Mouse (Mus musculus) adrenal gland, adult 8-10 months (tissue): Measurements from ENCODE around the gene Gjb4. TPM values are rescaled to one million over a fixed set of nuclear protein-coding genes. Genes with fewer than 3 reads are reported as not detected.
A peak's percentile ranks its signal among the peaks of the same experiment; 100 is the strongest.

ENCODE experiments used
- DNase-seq: peaks from one replicate; pipeline ENCODE4 v3.0.0; 2022
- total RNA-seq, 4 experiments: library from RNA; stranded (reverse); gene quantifications; 2 replicates each; pipeline ENCODE4 v1.2.4; 2022

Gjb4 gene
- total RNA-seq, 4 experiments from 2014 or later, result not detected

DNA sequence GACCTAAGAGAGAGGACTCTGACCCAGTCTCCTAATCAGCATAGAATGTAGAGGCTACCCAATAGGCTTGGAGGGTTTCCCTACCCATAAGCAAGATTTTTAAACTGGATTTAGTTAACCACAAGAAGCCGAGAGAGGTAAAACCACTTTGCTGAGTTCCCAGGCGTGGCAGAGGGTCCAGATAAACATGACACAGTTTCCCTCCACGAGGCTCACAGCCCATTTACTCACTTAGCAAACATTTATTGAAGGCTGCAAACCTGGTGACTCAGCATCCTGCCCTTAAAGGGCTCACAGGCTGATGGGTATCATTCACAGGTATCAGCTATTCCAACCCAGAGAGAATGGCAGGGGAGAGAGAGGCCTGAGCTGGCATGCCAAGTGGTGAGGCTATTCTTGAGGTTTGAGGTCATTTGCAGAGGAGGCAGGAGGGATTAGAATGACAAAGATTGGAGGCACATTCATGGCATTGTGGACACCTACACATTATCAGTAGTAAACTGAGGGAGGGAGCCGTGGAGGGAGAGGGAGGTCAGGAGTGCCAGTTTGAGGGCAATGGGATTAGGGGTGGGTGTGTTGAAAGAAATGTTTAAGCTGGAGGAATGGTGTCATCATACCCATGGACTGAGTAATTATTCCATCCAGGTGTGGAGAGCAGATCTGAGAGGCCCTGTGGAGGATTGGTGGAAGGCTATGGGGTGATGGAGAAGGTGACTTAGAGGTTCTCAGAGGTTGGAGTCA is 4.2 kb downstream of the Gjb4 start:
- DNase-seq, result no peak

DNA sequence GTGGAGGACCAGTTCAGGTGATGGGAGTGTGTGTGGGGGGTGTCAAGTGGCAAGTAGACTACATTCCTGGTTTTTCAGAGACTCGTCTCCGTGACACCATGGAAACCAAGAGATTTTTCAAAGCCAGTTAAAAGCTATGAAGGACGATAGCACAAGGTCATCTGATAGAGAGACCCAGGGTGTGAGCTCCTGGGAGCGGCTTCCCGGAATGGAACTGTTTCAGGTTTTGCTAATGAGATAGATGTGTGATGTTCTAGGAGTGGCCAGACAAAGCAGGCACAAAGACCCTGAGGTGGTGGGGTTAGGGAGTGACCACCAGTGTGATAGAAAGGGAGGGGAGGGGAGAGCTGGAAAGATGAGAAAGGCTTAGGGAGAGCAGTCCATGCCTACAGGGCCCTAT is 8.9 kb downstream of the Gjb4 start:
- no peak for DNase-seq

DNA sequence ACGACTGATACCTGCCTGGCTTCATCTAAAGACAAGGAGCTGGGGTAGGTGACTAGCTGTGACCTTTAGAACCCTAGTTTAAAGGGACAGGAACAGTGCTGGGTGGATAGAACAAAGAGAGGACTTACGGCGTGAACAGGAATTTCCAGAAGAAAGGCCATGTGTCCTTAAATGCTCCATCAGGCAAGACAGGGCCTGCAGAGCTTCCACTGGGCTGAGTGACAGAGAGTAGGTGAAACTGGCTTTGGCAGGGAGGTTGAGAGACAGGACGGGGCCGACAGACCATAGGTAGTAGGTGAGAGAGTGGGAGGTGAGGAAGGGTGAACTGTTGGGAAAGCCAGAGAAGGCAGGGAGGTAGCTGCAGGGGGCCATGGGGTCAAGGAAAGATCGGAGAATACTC is 12.5 kb downstream of the Gjb4 start:
- no peak for DNase-seq

GRCm38 (mm10) chr4:127337668-127338067 is 16.2 kb downstream of the Gjb4 start:
- DNase-seq, result no peak

GRCm38 (mm10) chr4:127334870-127335504 is 18.9 kb downstream of the Gjb4 start:
- DNase-seq, result no peak

GRCm38 (mm10) chr4:127331171-127331570 is 22.7 kb downstream of the Gjb4 start:
- no peak for DNase-seq

- no peak for DNase-seq
Measured at GRCm38 (mm10) chr4:127330181-127331100, 23.4 kb downstream of the Gjb4 start, which contains the start of gene Gjb3. Gjb3 (minus strand) TSS chr4:127330844.

DNA sequence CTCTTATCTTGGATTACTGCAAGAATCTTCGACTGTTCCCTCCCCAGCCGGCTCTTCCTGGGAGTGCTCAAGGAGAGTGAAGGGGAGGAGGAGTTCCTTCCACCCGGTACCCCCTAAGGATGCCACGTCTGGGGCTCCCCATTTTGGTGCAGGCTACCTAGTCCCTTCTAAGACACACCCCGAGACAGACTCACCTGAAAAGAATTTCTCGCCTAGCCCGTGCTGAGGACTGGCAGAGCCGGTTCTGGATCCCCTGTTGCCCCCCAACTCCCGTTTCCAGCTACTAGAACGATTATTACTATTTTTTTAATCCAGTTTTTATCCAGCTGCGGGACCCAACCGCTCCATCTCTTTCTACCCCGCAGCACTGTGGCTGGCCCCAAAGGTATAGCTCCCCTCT is 24.1 kb downstream of the Gjb4 start:
- DNase-seq, result no peak

- DNase-seq, result no peak
Measured at GRCm38 (mm10) chr4:127329046-127329445, 24.8 kb downstream of the Gjb4 start.

GRCm38 (mm10) chr4:127328378-127328777 is 25.5 kb downstream of the Gjb4 start:
- no peak for DNase-seq

GRCm38 (mm10) chr4:127327749-127328148 is 26.1 kb downstream of the Gjb4 start:
- no peak for DNase-seq

- DNase-seq, result no peak
Measured at GRCm38 (mm10) chr4:127327258-127327657, 26.6 kb downstream of the Gjb4 start.

GRCm38 (mm10) chr4:127325276-127325675 is 28.6 kb downstream of the Gjb4 start:
- DNase-seq, result no peak

GRCm38 (mm10) chr4:127324759-127325158 is 29.1 kb downstream of the Gjb4 start:
- no peak for DNase-seq

GRCm38 (mm10) chr4:127324296-127324695 is 29.6 kb downstream of the Gjb4 start:
- no peak for DNase-seq

GRCm38 (mm10) chr4:127323651-127324050 is 30.2 kb downstream of the Gjb4 start:
- no peak for DNase-seq

DNA sequence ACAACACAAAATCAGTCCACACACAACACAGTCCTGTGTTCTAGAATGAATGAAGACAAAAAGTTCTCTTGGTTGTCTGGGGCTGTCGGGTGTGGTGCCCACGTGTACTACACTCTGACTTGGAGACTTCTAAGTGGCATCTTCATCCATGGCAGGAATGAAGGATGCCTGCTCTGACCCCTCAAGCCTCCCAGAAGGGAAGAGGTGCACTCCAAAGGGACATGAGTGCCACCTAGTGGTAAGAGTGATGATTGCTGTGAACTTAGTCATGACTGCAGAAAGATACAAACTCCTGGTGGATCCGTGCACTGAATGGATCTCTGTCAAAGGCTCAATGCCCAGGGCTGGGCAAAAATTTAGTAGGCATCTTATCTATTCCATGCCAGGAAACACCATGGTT is 34.3 kb downstream of the Gjb4 start:
- peak; percentile 31 for DNase-seq

GRCm38 (mm10) chr4:127317143-127317542 is 36.7 kb downstream of the Gjb4 start:
- DNase-seq, result no peak

DNA sequence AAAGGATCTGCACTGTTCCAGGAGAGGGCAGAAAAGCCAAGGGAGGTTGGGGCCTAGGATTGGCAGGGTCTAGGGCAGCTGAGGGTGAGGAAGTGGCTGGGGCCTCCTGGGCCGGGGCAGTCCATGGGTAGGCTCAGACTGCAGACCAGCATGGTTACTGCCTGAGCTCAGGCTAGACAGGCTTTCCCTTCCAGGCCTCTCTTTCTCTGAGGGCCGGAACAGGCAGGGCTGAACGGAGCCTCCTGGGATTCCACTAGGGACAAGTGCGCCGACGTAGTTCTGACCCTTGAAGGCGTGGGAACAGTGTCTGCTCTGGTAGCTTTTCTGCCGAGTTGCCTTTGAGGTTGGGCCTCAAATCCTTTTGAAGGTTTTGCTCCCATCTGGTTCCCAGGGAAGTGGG is 38.1 kb downstream of the Gjb4 start:
- DNase-seq, result no peak

- no peak for DNase-seq
Measured at GRCm38 (mm10) chr4:127314585-127314984, 39.3 kb downstream of the Gjb4 start.

GRCm38 (mm10) chr4:127313861-127314260 is 40.0 kb downstream of the Gjb4 start, which contains the start of gene Gja4:
Gja4 (minus strand) TSS chr4:127314039.
- DNase-seq, result peak; percentile 64

- DNase-seq, result no peak
Measured at GRCm38 (mm10) chr4:127312349-127312748, 41.5 kb downstream of the Gjb4 start.

GRCm38 (mm10) chr4:127311561-127311960 is 42.3 kb downstream of the Gjb4 start:
- no peak for DNase-seq
